Mouse (Mus musculus) adrenal gland, postnatal 10 days (tissue): Measurements from ENCODE around the gene Kynu. TPM values are rescaled to one million over a fixed set of nuclear protein-coding genes. Genes with fewer than 3 reads are reported as not detected.

ENCODE experiments used
- DNase-seq: peaks from one replicate; pipeline ENCODE4 v3.0.0; 2021; ENCODE audit warnings: mixed read lengths
- long read RNA-seq, 2 experiments: library from polyadenylated mRNA; stranded (forward); transcript quantifications; one replicate each; pipeline ENCODE4 v2.0.0; 2021
- total RNA-seq, 2 experiments: library from RNA; stranded (reverse); gene quantifications; 2 replicates each; pipeline ENCODE4 v1.2.3; 2021

The Kynu gene
- total RNA-seq: 1 to 10 TPM; 5.1 to 9.2 TPM
- long read RNA-seq, experiment 1, partial matches to known transcripts: 0 of 9 reads
- long read RNA-seq, experiment 1, other reads (novel, unspliced or antisense): 6 of 9 reads
- long read RNA-seq, experiment 2: 0 reads

DNA sequence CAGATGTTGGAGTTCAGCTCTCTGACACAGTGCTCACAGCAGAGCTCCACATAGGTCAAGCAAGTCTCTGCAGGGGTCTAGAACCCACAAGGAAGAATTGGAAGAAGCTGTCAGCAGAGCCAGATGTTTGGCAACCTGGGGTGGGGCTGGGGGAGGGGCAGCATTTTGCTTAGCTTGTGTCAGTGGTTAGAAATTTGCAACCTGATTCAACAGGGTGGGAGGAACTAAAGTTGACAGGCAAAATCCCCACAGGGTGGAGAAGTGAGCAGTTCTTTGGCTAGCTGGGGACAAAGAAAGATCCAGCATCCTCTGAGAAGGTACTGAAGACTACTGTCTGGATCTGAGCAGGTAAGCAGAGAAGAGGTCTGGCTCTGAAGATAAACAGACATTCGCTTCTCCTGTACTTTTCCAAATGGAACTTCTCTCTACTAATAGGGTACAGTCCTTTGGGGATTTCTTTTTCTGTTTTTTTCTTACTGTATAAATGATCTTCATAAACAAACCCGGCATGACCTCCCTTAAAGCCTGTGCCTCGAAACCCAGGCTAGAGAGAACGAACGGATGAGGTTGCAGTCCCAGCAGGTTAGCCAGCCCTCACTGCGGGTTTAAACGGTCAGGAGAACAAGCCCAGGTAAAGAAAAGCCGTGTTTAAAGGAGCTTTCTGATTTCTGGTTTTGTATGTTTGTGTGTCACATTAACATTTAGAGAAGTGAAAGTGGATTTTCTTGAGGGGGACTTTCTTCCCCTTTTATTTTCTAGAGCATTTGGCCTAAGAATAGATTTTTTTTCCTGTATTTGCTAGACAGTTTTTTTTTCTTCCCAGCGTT, at the start of gene Kynu:
Kynu (plus strand) TSS at position 268 of the 827 bp plus-strand sequence.
- DNase-seq: peak; percentile 3

DNA sequence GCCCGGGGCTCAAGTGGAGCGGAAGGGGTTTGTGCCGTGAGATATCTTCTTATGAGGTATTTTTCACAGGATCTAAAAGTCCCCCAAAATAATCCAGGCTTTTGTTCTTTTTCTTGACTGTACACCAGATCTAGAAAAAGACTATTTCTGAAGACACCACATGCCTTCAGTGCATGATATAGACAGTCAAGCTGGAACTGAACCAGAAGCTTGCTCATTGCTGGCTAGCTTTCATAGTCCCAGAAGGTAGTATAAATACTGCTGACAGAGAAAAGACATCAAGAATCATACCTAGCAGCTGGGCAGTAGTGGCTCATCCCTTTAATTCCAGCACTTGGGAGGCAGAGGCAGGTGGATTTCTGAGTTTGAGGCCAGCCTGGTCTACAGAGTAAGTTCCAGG, 48.9 kb upstream of the Kynu start:
- no peak for DNase-seq

DNA sequence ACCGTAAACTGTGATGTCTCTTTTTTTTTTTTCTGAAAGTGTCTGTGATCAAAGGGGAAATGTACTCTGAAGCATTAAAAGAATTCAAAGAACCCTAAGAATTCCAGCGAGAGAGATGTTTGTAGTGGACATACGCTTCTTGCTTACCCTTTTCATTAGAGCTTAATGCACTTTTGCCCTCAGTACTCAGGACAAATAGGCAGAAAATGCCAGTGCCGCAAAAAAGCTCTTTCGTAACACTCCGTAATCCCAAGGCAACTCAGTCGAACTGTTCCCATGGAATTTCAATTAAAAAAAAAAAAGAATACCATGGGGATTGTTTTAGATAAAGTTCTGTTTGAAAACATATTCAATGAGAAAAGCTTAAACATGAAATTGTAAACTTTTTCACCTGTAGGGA, 41.3 kb upstream of the Kynu start:
- DNase-seq: no peak

DNA sequence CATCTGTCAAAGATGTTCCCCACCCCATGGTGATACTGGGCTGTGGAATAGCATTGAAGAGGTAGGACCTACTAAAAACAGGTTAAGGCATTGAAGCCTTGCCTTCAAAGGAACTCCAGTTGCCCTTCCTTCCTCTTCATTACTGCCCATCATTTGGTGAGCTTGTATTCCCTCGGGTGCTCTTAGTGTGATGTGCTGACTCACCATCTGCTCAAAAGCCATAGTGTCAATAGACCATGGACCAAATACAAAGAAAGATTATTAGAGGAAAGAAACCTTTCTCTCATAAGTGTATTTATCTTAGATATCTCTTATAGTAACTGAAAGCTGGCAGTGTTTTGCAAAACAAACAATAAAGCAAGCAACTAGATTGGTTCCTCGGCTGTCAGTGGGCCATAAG, 20.7 kb upstream of the Kynu start:
- DNase-seq: no peak

DNA sequence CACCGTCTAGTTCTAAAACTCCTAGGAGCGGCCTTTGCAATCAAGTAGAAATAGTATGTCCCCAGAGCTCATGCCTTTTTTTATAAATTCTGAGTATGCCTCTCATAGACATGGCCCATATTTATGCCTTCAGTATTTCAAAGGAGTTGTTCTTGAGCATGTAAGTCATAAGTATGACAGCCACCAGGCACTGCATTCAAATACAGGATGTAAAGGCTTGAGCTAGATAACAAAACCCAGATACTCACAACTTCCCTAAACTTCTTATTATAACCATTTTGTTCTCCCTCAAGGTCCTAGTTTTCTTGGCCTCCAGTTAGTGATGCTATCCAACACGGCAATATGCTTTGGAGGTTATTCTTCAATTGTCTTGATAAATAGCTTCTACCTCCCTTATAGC, 12.5 kb upstream of the Kynu start:
- no peak for DNase-seq

DNA sequence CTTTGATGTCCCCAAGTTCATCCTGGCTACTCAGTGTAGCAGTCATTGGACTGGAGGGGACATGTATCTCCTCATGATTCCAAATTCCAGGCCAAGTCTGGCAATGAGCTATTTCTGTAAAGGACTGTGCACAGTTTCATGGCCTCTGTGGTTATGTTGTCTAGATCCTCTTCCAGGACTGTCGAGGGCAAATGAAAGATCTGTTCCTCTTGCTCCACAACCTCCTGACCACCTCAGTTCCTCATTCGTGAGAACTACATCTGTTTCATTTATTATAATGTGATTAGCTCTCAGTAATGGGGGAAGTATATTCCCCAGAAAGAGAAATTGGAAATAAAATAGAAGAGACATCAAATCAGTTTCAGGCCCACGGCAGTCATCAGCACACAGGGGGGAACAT, 9.5 kb upstream of the Kynu start:
- no peak for DNase-seq

DNA sequence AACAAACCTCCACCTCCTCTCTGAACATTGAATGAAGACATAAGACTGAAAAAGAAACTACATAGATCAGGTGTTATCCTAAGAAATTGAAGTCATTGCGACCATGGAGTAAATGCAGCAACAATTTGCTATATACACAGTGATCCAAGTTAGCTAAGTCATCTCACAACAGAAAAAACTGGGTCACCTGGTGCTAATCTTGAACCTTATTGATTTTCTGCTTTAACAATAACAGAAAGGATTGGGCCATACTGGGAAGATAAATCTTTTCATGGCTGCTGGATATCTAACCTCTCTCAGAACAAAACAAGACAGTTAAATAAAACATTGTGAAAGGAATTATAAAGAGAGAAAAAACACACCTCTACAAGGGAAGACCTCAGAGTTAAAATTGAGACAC, 8.7 kb upstream of the Kynu start:
- DNase-seq: no peak

DNA sequence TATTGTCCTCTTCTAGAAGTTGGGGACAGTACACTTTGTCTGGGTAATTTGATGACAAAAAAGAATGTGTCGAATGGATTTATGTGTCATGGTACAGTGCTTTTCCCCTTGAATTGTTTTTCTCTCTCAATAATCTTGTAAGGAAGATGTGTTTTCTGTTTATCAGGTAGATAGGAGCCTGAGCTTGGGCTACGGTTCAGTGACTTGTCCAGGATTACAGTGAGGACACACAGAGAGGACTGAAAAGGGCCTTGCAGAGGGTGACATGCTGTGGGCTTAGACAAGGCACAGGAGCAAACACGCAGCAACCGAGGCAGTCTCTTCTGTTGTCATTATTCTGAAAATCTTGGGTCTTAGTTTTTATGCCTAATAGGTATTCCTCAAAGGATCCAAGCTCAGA, 913 bp upstream of the Kynu start:
- no peak for DNase-seq

DNA sequence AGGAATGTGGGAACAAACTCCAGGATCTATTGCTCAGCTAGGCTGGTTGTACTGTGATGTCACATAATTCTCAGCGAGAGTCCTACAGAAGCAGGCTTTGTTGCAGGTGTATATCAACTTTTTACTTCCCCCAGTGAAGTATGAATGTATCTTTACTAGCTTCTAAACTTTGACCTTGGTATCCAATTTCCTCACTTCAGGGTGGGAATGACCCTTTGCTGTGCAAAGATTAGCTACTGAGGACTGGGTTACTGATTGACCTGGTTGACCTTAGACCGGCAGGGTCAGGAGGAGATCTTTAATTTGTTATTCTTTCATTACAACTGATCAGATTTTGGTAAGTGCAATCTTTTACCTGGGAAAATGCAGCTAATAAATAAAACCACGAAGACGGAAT, 758 bp downstream of the Kynu start:
- DNase-seq: no peak

DNA sequence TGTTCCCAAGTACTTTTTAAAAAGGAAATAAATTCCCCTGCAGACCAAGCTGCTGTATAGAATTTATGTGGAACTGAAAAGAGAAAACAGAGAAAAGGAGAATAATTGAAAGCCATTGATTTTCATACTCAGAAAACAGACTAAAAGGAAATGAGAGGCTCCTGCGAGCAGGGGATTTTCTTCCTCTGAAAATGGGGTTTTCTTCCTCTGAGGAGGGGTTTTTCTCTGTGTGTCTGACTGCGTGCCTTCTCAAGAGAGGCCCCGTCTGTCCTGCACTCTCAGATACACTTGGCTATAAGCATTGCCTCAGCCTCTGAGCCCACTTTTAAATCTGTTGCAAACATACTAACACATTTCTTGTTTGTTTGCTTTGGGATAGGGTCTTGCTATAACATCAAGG, 1.9 kb downstream of the Kynu start:
- no peak for DNase-seq

DNA sequence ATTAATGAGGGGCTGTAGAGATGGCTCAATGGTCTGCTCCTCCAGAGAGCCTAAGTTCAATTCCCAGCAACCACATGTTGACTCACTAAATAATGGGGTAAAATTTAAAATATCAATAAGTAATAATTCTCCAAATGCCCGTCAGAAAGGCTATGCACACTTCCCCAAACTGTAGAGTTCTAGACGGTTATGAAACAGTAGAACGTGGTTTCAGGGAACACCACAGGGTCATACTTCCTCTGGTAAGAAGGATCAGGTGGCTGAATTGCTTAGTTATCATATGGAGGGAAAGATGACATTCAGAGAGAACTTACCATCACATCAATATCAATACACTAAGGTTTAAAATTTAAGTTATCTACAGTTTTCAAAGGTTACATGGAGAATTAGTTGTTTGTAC, 6.1 kb downstream of the Kynu start:
- DNase-seq: no peak

DNA sequence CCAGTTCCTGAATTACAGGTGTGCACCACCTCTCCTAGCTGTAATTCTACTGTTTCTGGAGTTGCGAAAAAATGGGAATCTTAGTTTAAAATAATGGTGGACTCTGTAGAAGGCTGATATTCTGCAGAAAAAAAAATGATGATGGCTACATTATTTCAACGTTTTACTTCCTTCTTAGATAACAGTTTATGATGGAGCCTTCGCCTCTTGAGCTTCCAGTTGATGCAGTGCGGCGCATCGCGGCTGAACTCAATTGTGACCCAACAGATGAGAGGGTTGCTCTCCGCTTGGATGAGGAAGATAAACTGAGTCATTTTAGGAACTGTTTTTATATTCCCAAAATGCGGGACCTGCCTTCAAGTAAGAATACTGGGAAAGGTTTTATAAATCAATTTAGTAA, 7.7 kb downstream of the Kynu start:
- DNase-seq: no peak

DNA sequence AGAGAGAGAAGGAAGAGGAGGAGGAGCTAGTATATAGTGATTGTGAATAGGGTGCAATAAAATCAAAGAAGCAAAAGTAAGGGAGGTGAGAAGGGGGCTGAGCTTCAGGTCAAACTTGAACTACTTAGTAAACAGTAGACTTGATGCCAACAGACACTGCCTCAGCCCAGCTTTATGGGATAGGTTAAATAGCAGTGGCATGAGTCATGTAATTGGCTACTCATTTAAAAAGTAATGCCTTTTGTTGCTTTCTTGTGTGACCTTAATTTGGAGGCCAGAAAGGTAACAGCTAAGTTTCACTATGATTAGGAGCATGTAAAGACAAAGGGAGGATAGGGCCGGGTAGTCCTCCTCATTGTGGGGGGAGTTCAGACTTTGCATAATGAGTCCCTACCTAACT, 13.3 kb downstream of the Kynu start:
- no peak for DNase-seq

DNA sequence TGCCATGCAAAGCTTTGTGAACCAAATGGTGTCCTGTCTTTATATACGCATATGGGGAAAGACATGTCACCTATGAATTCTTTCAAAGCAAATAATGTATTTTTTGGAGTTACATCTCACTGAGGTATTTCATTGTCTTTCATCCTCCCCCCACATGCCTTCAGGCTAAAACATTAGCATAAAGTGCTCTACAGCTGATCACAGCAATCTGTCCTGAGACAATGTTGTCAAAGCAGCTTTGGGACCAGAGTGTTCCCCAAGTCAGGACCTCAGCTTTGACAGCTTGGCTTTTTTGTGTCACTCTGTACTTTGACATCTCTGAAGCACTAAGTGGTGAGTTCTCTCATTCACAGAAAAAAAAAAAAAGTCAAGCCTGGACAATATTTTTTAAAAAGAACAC, 18.4 kb downstream of the Kynu start:
- DNase-seq: no peak

DNA sequence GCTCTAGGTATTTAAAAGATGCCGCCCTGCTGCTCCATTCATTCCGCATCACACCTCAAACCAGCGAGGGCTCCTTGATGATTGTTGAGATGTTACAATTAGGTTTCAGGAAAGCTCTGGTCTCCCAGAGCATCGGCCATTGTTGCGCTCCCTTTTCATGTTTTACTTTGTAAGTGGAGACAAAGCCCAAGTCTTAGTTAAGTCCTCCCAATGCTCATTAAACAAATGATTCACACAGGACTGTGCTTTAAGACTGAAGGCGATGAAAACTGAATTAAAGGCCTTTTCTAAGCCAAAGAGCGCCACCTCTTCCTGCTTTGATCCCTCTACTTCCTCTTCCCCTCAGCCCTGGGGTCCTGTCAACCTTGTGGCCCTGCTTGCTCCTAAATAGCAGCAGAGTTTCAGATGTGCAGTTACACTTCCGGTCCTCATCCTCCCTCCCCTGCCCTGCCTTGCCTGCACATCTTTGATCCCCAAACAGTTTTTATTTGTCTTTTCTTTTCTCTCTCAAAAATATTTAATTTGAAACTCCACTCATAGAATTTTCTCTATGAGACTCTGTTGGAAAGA, 28.2 kb downstream of the Kynu start:
- DNase-seq: no peak

DNA sequence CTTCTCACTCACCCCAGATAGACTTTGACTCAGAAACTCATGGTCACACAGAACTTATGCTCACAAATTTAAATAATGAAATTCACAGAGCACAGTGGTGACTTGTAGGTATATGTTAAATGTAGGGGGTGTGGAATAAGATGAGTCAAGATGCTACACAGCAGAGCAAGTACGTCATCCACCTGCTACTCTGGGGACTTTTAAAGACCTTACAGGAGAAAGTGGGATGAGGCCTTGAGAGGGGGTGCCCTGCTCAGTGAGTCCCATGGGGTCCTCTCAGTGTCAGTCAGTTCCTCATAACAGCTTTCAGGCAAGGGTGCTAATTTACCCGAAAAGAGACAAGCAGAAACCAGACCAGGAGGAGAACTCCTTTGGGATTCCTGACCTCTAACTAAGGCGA, 30.4 kb downstream of the Kynu start:
- no peak for DNase-seq

DNA sequence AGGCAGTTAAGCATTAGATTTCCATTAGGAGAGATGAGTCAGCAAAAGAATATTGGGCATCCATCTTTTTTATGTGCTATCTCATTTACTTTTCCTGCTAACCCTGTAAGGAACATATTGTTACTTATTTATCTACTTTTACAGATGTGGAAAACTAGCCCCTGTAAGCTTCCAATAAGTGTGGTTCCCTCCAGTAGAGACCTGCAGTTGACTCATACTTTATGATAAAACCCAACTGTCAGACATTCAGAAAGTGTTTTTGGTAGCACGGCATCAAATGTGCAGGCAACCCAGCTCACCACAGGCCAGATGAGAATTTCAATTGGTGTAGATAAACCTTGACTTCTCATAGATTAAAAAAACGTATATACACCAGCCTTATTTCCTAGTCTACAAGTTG, 32.7 kb downstream of the Kynu start:
- DNase-seq: no peak

DNA sequence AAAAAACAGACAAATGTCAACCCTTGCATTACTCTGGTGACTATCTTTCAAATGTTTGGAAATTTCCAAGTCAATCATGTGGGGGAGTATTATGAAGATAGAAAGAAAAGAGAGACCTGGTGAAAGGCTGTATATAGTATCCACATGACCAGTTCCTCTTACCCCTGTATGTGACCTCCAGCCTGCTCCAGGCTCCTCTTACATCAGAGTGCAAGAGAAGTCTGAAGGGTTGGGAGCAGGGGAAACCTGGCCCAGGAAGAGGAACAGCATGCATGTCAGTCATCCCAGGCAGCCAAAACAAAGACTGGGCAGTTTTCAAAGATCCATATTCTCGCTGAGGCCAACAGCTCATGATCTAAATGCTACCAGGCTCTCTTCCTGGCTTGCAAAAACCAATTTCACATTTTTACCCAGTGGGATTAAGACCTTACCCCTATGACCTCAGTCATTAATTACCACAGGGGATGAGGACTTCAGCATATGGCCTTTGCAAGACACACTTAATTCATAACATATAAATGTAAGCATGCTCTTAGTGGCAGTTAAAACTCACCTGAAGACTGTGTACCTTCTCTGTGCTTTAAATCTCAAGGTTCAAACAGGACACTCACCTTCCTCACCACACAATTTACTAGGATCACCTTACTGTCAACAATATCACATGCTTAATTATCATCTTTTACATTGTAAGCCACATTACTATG, 37.0 kb downstream of the Kynu start:
- DNase-seq: no peak

DNA sequence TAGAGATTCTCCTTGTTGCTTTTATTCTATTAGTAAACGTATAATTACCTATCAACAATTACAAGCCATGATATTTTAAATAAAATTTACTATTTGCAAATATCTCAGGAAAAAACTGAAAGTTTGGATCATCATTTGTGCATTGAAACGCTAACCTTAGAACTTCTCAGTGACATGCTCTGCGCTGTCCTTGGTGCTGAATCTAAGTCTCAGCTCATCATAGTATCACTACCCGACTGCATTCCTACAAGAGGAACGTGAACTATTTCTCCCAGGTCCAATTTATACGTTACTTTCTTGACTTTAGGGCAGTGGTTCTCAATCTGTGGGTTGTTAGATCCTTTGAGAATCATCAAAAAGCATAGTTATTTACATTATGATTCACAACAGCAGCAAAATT, 58.4 kb downstream of the Kynu start:
- peak; percentile 67 for DNase-seq

DNA sequence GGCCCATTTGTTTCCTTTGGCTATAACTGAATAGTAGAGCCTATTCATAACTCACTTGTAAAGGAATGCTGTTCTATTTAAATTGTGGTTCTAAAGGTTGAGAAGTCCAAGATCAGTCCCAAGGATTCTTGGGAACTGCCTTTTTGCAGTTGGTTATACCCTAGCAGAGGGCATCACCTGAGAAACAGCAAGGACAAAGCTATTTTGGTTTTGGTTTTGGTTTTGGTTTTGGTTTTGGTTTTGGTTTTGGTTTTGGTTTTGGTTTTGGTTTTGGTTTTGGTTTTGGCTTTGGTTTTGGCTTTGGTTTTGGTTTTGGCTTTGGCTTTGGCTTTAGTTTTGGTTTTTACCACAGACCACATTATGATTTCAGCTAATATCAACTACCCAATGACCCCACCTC, 66.0 kb downstream of the Kynu start:
- no peak for DNase-seq

DNA sequence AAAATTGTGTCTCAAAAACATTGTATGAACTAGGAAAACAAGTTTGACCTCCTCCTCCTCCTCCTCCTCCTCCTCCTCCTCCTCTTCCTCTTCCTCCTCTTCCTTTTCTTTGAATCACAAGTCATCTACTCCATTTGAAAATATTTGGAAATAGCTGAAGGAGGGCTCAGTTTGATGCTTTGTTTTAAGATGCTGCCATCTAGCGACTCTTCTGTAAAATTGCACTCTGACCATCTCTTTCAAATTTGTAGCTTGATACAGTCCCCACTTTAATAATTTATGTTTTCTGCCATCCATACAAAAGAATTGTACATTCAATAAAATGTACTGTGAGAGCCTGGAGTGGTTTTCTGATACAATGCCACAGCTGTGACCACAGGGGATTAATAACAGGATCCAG, 67.7 kb downstream of the Kynu start:
- DNase-seq: no peak

DNA sequence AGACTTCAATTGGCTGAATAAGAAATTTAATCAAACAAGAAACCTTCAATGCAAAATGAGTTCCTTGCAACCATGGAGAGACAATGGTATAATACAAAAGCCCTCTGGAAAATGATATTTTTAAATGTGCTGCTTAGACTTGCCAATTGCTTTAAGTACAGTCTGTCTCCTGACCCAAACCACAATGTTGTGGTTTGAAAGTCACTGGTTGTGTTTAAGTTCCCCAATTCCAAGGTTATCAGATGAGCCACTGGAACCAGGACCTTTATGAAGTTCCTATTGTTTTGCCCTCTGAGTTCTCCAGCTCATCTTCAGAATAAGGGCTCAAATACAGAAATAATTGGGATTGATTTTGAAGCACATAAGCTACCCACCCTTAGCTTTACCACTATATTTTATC, 76.7 kb downstream of the Kynu start:
- DNase-seq: no peak

DNA sequence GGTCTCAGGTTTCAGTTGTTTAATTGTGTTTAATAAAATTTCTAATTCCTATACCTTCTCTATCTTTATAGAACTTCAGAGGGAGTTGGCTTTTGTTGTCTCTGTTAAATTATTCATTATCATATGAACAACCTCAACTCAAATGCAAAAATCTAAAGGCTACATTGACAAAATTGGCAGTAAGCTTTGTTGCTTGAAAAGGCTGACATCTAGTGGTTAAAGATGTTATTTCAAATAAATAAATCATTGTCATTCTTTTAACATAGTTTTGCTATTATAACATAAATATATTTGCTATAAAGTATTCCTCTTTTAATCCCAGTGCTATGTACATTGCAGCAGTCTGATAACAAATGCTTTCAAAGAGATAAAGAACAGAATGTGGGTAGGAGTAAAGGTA, 81.4 kb downstream of the Kynu start:
- DNase-seq: no peak

DNA sequence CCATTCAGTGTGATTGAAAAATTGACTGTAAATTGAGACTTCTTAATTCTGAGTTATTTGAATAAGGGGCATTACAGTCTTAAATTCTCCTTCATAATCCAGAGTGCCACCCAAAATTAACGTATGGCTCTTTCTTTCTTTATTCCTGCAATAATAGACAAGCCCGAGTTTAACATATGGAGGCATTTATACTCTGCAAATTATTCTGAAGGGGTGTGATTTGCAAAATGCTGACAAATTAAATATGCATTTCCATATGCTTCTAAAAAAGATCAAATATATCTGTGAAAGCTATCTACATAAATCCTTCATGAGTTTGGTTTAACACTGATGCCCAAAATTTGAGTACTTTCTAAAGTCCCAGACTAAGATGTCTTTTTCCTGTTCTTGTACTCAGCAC, 91.8 kb downstream of the Kynu start:
- DNase-seq: no peak
